Mouse (Mus musculus) intestine, embryonic 14.5 days (tissue): ENCODE measurements around the gene Ppp1r26. TPM values are rescaled to one million over a fixed set of nuclear protein-coding genes. Genes with fewer than 3 reads are reported as not detected.
A peak's percentile ranks its signal among the peaks of the same experiment; 100 is the strongest.

Source experiments
- ATAC-seq: fragments of 200-750 bp; cut with Nextera tagmentation; replicated peaks from 2 replicates; pipeline ENCODE4 v1.8.0; 2017; ENCODE audit warnings: low read depth, moderate number of reproducible peaks, moderate TSS enrichment, moderate library complexity; ENCODE audit not compliant: low FRiP score, low TSS enrichment
- DNase-seq: peaks from one replicate; pipeline ENCODE4 v3.0.0-alpha.2; 2018; ENCODE audit warnings: low spot score
- H3K27ac ChIP-seq: fragments of 300-500 bp; sonication (generic); 2 replicates; pipeline ENCODE4 v1.5.1; 2014; ENCODE audit warnings: low read depth, mild to moderate bottlenecking, control low read depth
- H3K27me3 ChIP-seq: fragments of 300-500 bp; sonication (generic); replicated peaks from 2 replicates; pipeline ENCODE4 v1.6.1; 2014; ENCODE audit warnings: low read length, control low read depth; ENCODE audit not compliant: control insufficient read depth, insufficient read depth
- H3K36me3 ChIP-seq: fragments of 300-500 bp; sonication (generic); 2 replicates; pipeline ENCODE4 v1.6.1; 2014; ENCODE audit warnings: low read length, control low read depth; ENCODE audit not compliant: control insufficient read depth, insufficient read depth
- H3K4me1 ChIP-seq: fragments of 300-500 bp; sonication (generic); replicated peaks from 2 replicates; pipeline ENCODE4 v1.6.1; 2014; ENCODE audit warnings: low read length, control low read depth, mixed read lengths; ENCODE audit not compliant: control insufficient read depth, insufficient read depth
- H3K4me2 ChIP-seq: fragments of 300-500 bp; sonication (generic); 2 replicates; pipeline ENCODE4 v1.6.1; 2014; ENCODE audit warnings: low read length
- H3K4me3 ChIP-seq: fragments of 300-500 bp; sonication (generic); 2 replicates; pipeline ENCODE4 v1.5.1; 2014; ENCODE audit warnings: low read depth, low read length, control low read depth, mixed read lengths
- H3K9ac ChIP-seq: fragments of 300-500 bp; sonication (generic); 2 replicates; pipeline ENCODE4 v1.6.1; 2014; ENCODE audit warnings: mild to moderate bottlenecking, low read length
- H3K9me3 ChIP-seq: fragments of 300-500 bp; sonication (generic); 2 replicates; pipeline ENCODE4 v1.6.1; 2016; ENCODE audit warnings: low read length, control low read depth; ENCODE audit not compliant: control insufficient read depth
- WGBS: fragments of 180-500 bp; shearing (Covaris S2); extraction: QIAGEN DNeasy Blood & Tissue Kit; methylation state at CpG from one replicate; pipeline ENCODE4 v1.1.7; 2014; 5-methylcytosine and 5-hydroxymethylcytosine counted together
- polyA plus RNA-seq: library from polyadenylated mRNA; unstranded; fragments of >200 nt; fragmentation: Nextera tagmentation; extraction: Ambion mirVana; gene quantifications from 2 replicates; pipeline ENCODE4 v1.2.1, GENCODE M21; 2014

Gene Ppp1r26
- polyA plus RNA-seq, 1 experiment from 2014 or later: 4.5 TPM

DNA sequence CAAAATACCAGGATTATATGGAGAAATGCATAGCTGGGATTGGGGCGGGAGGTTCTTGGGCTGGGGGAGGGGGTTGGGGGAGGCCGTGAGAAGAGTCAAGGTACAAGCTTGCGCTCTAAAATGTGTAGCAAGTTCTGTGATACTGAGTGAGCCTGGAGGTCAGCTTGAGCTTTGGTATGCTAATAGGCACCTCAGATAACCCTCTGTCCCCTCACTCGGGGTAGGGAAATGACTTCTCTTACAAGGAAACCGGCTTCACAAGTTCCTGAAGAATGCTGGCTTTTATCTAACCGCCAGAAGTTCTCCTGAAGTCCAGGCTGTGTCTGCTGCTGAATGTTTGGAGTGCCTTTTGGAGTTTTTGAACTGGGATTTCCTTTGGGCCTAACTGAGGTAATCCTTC lies 15.8 kb upstream of the Ppp1r26 start:
- no peaks in the 10 kb centered on the region for H3K36me3 ChIP-seq
- no peak overlapping the region for H3K4me3 ChIP-seq
- no peaks in the 10 kb centered on the region for H3K27me3 ChIP-seq
- WGBS: 48% methylated on average over 6 of the region's 6 CpGs
- H3K27ac ChIP-seq: no peak overlapping the region
- H3K9ac ChIP-seq: no peak overlapping the region
- no peak for ATAC-seq
- peaks cover 4% of the 10 kb centered on the region; the same call in 1 of the 2 replicates for H3K4me1 ChIP-seq
- H3K4me2 ChIP-seq: no peak overlapping the region
- H3K9me3 ChIP-seq: no peaks in the 10 kb centered on the region
- DNase-seq: no peak

DNA sequence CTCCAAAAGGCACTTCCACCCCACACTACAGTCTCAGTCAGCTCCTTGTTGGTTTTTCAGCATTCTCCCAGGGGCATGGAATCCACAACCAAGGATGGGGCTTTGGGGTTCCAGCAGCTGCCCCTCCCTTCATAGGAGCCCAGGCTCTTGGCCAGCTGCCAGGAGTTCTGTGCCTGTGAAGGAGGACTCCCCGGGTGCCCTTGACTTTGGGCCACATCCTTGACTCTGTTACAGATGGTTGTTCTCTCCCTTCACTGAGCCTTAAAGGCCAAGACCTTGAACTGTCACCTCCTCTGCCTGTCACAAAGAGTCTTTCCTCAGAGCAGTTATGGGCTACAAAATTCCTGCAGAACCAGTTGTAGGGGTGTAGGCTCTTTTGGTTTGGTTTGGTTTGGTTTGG lies 13.8 kb upstream of the Ppp1r26 start:
- Histone ChIP-seq H3K9ac (no peak overlapping the region), H3K4me2 (no peak overlapping the region), H3K36me3 (no peaks in the 10 kb centered on the region), H3K4me1 (peaks cover 4% of the 10 kb centered on the region; the same call in 1 of the 2 replicates), H3K27me3 (no peaks in the 10 kb centered on the region), H3K4me3 (no peak overlapping the region), H3K9me3 (no peaks in the 10 kb centered on the region), H3K27ac (no peak overlapping the region)
- 6% methylated on average over 1 of the region's 1 CpGs for WGBS
- ATAC-seq (no peak), DNase-seq (no peak)

GRCm38 (mm10) chr2:28433512-28433911 lies 13.1 kb upstream of the Ppp1r26 start:
- H3K27ac ChIP-seq: no peak overlapping the region
- ATAC-seq (no peak), DNase-seq (no peak)
- no peaks in the 10 kb centered on the region for H3K27me3 ChIP-seq
- H3K9me3 ChIP-seq: no peaks in the 10 kb centered on the region
- no peak overlapping the region for H3K4me2 ChIP-seq
- H3K36me3 ChIP-seq: no peaks in the 10 kb centered on the region
- no peak overlapping the region for H3K4me3 ChIP-seq
- H3K9ac ChIP-seq: no peak overlapping the region
- 20% methylated on average over 1 of the region's 2 CpGs for WGBS
- H3K4me1 ChIP-seq: peaks cover 4% of the 10 kb centered on the region; the same call in 1 of the 2 replicates

GRCm38 (mm10) chr2:28435401-28435800 lies 11.2 kb upstream of the Ppp1r26 start:
- Histone ChIP-seq H3K9me3 (no peaks in the 10 kb centered on the region), H3K4me3 (no peak overlapping the region), H3K9ac (no peak overlapping the region), H3K27ac (no peak overlapping the region), H3K4me2 (no peak overlapping the region), H3K4me1 (peaks cover 4% of the 10 kb centered on the region; the same call in 1 of the 2 replicates), H3K27me3 (no peaks in the 10 kb centered on the region), H3K36me3 (no peaks in the 10 kb centered on the region)
- 86% methylated on average over 11 of the region's 11 CpGs for WGBS
- ATAC-seq: no peak
- no peak for DNase-seq

DNA sequence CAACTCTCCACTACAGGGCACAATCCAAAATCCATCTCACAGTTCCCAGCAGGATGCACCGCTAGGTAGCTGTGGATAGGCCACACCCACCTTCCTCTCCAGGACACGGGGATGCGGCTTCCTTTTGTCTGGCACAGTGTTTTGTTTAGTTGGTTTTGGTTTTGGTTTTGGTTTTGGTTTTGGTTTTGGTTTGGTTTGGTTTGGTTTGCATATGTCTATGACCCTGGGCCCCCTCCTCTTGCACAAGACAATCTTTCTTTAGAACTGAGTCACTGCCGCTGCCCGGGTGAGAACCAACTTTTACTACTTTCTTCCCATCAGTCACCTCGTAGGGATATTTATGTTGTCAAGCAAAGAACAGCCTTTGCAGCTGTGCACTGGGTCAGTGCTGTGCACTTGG lies 5.8 kb upstream of the Ppp1r26 start:
- 64% methylated on average over 6 of the region's 6 CpGs for WGBS
- DNase-seq (no peak), ATAC-seq (no peak)
- Histone ChIP-seq H3K36me3 (no peaks in the 10 kb centered on the region), H3K9ac (no peak overlapping the region), H3K27me3 (no peaks in the 10 kb centered on the region), H3K4me3 (no peak overlapping the region), H3K4me2 (no peak overlapping the region), H3K4me1 (0 out of 2 replicates have a peak, but pooled peaks cover 2% of the 10 kb centered on the region), H3K9me3 (no peaks in the 10 kb centered on the region), H3K27ac (no peak overlapping the region)

DNA sequence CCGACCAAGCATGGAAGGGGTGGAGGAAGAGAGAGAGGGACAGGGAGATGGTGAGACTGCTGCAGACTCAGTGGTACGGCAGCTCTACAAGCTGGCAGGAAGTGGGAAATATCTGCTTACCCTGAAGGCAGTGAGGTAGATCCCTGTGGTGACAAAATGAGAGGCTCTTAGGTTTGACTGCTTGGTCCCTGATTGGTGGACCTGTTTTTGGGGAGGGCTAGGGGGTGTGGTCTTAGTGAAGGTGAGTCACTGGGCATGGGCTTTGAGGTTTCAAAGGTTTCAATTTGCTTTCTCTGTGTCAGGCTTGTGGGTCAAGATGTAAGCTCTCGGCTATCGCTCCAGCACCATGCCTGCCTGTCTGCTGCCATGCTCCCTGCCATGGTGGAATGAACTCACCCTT lies 1.5 kb upstream of the Ppp1r26 start:
- H3K9me3 ChIP-seq: no peaks in the 10 kb centered on the region
- WGBS: 84% methylated on average over 4 of the region's 4 CpGs
- no peak overlapping the region for H3K4me2 ChIP-seq
- DNase-seq (no peak), ATAC-seq (no peak)
- no peak overlapping the region for H3K27ac ChIP-seq
- no peak overlapping the region for H3K9ac ChIP-seq
- no peaks in the 10 kb centered on the region for H3K27me3 ChIP-seq
- no peaks in the 10 kb centered on the region for H3K36me3 ChIP-seq
- H3K4me3 ChIP-seq: no peak overlapping the region
- H3K4me1 ChIP-seq: peaks cover 18% of the 10 kb centered on the region; the same call in 1 of the 2 replicates

DNA sequence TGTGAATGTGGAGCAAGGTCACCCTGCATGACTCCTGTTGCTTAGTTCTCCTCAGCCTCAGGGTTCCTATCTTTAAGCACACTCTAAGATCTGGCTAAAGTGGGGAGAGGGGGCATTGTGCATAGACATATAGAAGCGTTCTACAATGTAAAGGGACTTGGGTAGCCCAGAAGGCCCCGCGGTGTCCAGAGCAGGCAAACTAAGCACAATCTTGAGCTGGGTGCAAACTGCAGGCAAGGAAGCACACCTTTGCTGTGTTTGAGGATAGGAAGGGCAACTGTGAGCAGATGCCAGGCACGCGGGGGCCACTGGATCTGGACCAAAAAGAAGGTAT lies 452 bp upstream of the Ppp1r26 start:
- H3K36me3 ChIP-seq: no peaks in the 10 kb centered on the region
- H3K9ac ChIP-seq: peak overlapping the region; percentile 73
- no peaks in the 10 kb centered on the region for H3K27me3 ChIP-seq
- 4% methylated on average over 5 of the region's 5 CpGs for WGBS
- ATAC-seq (peak; percentile 14; the same call in 1 of the 2 replicates), DNase-seq (peak; percentile 69)
- peak overlapping the region; percentile 65 for H3K4me3 ChIP-seq
- no peaks in the 10 kb centered on the region for H3K9me3 ChIP-seq
- H3K27ac ChIP-seq: no peak overlapping the region; the same call in 1 of the 2 replicates
- H3K4me1 ChIP-seq: peaks cover 18% of the 10 kb centered on the region; the same call in 1 of the 2 replicates
- H3K4me2 ChIP-seq: peak overlapping the region; percentile 96

DNA sequence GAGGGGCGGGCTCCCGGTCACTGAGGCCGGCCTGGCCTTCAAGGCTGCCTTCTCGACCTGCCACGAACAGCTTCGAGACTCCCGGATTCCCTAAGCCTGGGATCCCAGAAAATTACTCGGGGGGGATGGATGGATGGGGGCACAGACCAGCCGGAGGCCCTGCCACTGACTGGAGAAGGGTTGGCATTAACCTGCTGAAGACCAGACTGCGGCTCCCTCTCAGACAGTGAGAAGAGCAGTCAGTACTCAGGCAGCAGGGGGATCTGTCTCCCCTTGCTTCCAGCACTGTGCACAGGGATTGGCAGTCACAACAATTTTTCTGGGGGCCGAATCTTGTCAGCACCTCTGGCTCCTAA lies 693 bp downstream of the Ppp1r26 start:
- H3K4me2 ChIP-seq: peak overlapping the region; percentile 96
- no peaks in the 10 kb centered on the region for H3K27me3 ChIP-seq
- H3K9me3 ChIP-seq: no peaks in the 10 kb centered on the region
- H3K4me1 ChIP-seq: peaks cover 18% of the 10 kb centered on the region; the same call in 1 of the 2 replicates
- WGBS: 4% methylated on average over 11 of the region's 11 CpGs
- peaks cover 6% of the 10 kb centered on the region; the same call in 1 of the 2 replicates for H3K36me3 ChIP-seq
- peak overlapping the region; percentile 65 for H3K4me3 ChIP-seq
- DNase-seq (no peak), ATAC-seq (peak; percentile 52)
- H3K27ac ChIP-seq: no peak overlapping the region; the same call in 1 of the 2 replicates
- peak overlapping the region; percentile 73 for H3K9ac ChIP-seq

DNA sequence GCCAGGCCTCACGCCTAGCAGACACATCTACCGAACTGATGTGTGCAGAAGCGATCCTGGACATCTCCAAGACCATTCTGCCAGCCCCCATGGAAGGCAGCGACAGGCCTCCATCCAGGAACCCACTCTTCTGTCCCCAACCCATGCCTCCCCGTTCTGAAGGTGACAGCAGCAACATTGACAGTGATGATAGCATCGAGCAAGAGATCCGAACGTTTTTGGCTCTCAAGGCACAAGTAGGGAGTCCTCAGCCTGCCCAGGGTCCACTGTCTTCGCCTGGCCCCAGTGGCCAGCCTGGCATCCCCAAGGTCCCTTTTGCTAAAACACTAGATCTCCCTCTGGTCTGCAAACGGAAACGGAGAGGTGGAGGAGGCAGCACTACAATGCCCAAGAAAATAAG lies 5.1 kb downstream of the Ppp1r26 start:
- Histone ChIP-seq H3K36me3 (peaks cover 6% of the 10 kb centered on the region; the same call in 1 of the 2 replicates), H3K4me1 (peaks cover 11% of the 10 kb centered on the region; the same call in 1 of the 2 replicates), H3K9ac (no peak overlapping the region), H3K27ac (no peak overlapping the region), H3K27me3 (no peaks in the 10 kb centered on the region), H3K4me3 (no peak overlapping the region), H3K9me3 (no peaks in the 10 kb centered on the region), H3K4me2 (no peak overlapping the region)
- no peak for ATAC-seq
- 91% methylated on average over 11 of the region's 11 CpGs for WGBS
- no peak for DNase-seq
